Mouse (Mus musculus): ENCODE measurements around the gene Klf4. TPM values are rescaled to one million over a fixed set of nuclear protein-coding genes. Genes with fewer than 3 reads are reported as not detected.

The Klf4 gene
- polyA plus RNA-seq, 1 experiment from 2014 or later: 2.8 TPM

DNA sequence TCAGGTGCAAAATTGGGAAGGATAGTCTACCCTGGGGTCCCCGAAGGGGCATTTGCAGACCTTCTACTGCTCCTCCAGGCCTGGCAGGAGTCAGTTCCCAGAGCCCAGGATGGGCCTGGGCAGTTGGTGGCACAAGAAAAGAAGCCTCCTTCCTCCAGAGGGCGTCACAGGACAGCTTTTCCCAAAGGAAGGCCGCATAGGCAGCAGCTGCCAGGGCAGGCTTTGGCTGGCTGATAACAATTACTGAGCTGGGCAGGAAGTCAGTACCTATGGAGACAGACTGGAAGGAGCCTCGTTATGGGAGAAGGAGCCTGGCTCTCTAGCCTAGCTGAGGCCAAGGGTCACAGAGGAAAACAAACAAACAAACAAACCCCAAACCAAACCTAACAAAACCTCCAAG, 54.3 kb downstream of the Klf4 start:
- Histone ChIP-seq H3K36me3 (ENCODE audit: control insufficient read depth, insufficient read depth, low read length) (no peaks in the 10 kb centered on the region), H3K9me3 (ENCODE audit: control insufficient read depth, low read length) (no peaks in the 10 kb centered on the region), H3K27me3 (ENCODE audit: control insufficient read depth, insufficient read depth, low read length) (no peaks in the 10 kb centered on the region), H3K4me2 (ENCODE audit: low read depth, low read length) (no peak overlapping the region), H3K9ac (replicated peaks; ENCODE audit: low read depth, low read length) (no peak overlapping the region), H3K4me3 (ENCODE audit: low read depth, low read length) (no peak overlapping the region), H3K4me1 (ENCODE audit: control insufficient read depth, insufficient read depth, low read length) (peaks cover 10% of the 10 kb centered on the region; the same call in 1 of the 2 replicates), H3K27ac (ENCODE audit: low read depth, low read length) (no peak overlapping the region)
- 36% methylated on average over 4 of the region's 4 CpGs for WGBS
- ATAC-seq (ENCODE audit: low read depth): no peak

- 71% methylated on average over 7 of the region's 7 CpGs for WGBS
- no peaks in the 10 kb centered on the region for H3K36me3 ChIP-seq (ENCODE audit: control insufficient read depth, insufficient read depth, low read length)
- no peaks in the 10 kb centered on the region for H3K9me3 ChIP-seq (ENCODE audit: control insufficient read depth, low read length)
- H3K27me3 ChIP-seq (ENCODE audit: control insufficient read depth, insufficient read depth, low read length): no peaks in the 10 kb centered on the region
- H3K4me3 ChIP-seq (ENCODE audit: low read depth, low read length): no peak overlapping the region
- ATAC-seq (ENCODE audit: low read depth): no peak
- no peak overlapping the region for H3K9ac ChIP-seq (replicated peaks; ENCODE audit: low read depth, low read length)
- H3K4me2 ChIP-seq (ENCODE audit: low read depth, low read length): no peak overlapping the region
- H3K27ac ChIP-seq (ENCODE audit: low read depth, low read length): no peak overlapping the region
- H3K4me1 ChIP-seq (ENCODE audit: control insufficient read depth, insufficient read depth, low read length): peaks cover 10% of the 10 kb centered on the region; the same call in 1 of the 2 replicates
These were observed 55.0 kb downstream of the Klf4 start for GRCm38 (mm10) chr4:55477210-55477759.

Other genes starting within 250 kb of the Klf4 start
- 63.0 and 88.9 TPM in 2 replicates for gene Rad23b, start 182.4 kb downstream of the Klf4 start, polyA plus RNA-seq (2014; fragmentation: Nextera tagmentation; extraction: Ambion mirVana)